Mouse (Mus musculus): ENCODE results near the gene Rcan1.

GRCm38 (mm10) chr16:92410344-92410743, 60.3 kb downstream of the Rcan1 start:
- TF ChIP-seq CTCF (IDR thresholded peaks at IDR 0.05; ENCODE audit: borderline replicate concordance, extremely low read depth, insufficient read depth, insufficient read length) (no peak), POLR2A (IDR thresholded peaks at IDR 0.05; ENCODE audit: borderline replicate concordance, extremely low read depth, insufficient read depth, insufficient read length, poor library complexity, severe bottlenecking) (no peak)
